Mouse (Mus musculus) hindbrain, embryonic 14.5 days (tissue): ENCODE measurements around the gene Nr2f6. TPM values are rescaled to one million over a fixed set of nuclear protein-coding genes. Genes with fewer than 3 reads are reported as not detected.

Experiments used
- ATAC-seq: fragments of 200-750 bp; cut with Nextera tagmentation; 2 replicates; pipeline ENCODE4 v1.8.0; 2017; ENCODE audit warnings: moderate number of reproducible peaks, mild to moderate bottlenecking, moderate TSS enrichment, moderate library complexity; ENCODE audit not compliant: low FRiP score
- DNase-seq: peaks from one replicate; pipeline ENCODE4 v3.0.0-alpha.2; 2015; ENCODE audit warnings: low spot score
- H3K27ac ChIP-seq: fragments of 300-500 bp; sonication (generic); 2 replicates; pipeline ENCODE4 v1.5.1; 2014; ENCODE audit warnings: mild to moderate bottlenecking, moderate library complexity
- H3K27me3 ChIP-seq: fragments of 300-500 bp; sonication (generic); 2 replicates; pipeline ENCODE4 v1.6.1; 2014; ENCODE audit warnings: mild to moderate bottlenecking, low read length, mixed read lengths; ENCODE audit not compliant: control insufficient read depth, insufficient read depth
- H3K36me3 ChIP-seq: fragments of 300-500 bp; sonication (generic); replicated peaks from 2 replicates; pipeline ENCODE4 v1.6.1; 2014; ENCODE audit not compliant: control insufficient read depth, insufficient read depth
- H3K4me1 ChIP-seq: fragments of 300-500 bp; sonication (generic); replicated peaks from 2 replicates; pipeline ENCODE4 v1.6.1; 2014; ENCODE audit warnings: antibody characterized with exemption, low read length, mixed read lengths; ENCODE audit not compliant: control insufficient read depth, insufficient read depth
- H3K4me2 ChIP-seq: fragments of 300-500 bp; sonication (generic); replicated peaks from 2 replicates; pipeline ENCODE4 v1.6.1; 2014; ENCODE audit warnings: mild to moderate bottlenecking, moderate library complexity
- H3K4me3 ChIP-seq: fragments of 300-500 bp; sonication (generic); replicated peaks from 2 replicates; pipeline ENCODE4 v1.5.1; 2014; ENCODE audit warnings: mild to moderate bottlenecking, low read length
- H3K9ac ChIP-seq: fragments of 300-500 bp; sonication (generic); 2 replicates; pipeline ENCODE4 v1.6.1; 2014
- H3K9me3 ChIP-seq: fragments of 300-500 bp; sonication (generic); 2 replicates; pipeline ENCODE4 v1.6.1; 2016; ENCODE audit warnings: low read length; ENCODE audit not compliant: control insufficient read depth
- WGBS: fragments of 180-500 bp; shearing (Covaris S2); extraction: QIAGEN DNeasy Blood & Tissue Kit; methylation state at CpG from one replicate; pipeline ENCODE4 v1.1.7; 2014; 5-methylcytosine and 5-hydroxymethylcytosine counted together
- polyA plus RNA-seq: library from polyadenylated mRNA; unstranded; fragments of >200 nt; fragmentation: Nextera tagmentation; extraction: Ambion mirVana; gene quantifications from 2 replicates; pipeline ENCODE4 v1.2.1, GENCODE M21; 2014

Gene Nr2f6
- polyA plus RNA-seq, 1 experiment from 2014 or later, result 35.9 TPM

GRCm38 (mm10) chr8:71394481-71394880 lies 12.7 kb upstream of the Nr2f6 start:
- Histone ChIP-seq H3K9ac (no peak overlapping the region), H3K27me3 (no peaks in the 10 kb centered on the region), H3K4me1 (peaks cover 11% of the 10 kb centered on the region; the same call in 1 of the 2 replicates), H3K4me3 (no peak overlapping the region), H3K9me3 (no peaks in the 10 kb centered on the region), H3K4me2 (no peak overlapping the region), H3K27ac (no peak overlapping the region), H3K36me3 (peaks cover 12% of the 10 kb centered on the region)
- DNase-seq, result no peak
- WGBS, result 78% methylated on average over 7 of the region's 7 CpGs
- no peak for ATAC-seq

- Histone ChIP-seq H3K27ac (no peak overlapping the region), H3K27me3 (no peaks in the 10 kb centered on the region), H3K9ac (no peak overlapping the region), H3K4me1 (peaks cover 11% of the 10 kb centered on the region; the same call in 1 of the 2 replicates), H3K9me3 (no peaks in the 10 kb centered on the region), H3K4me2 (no peak overlapping the region), H3K4me3 (no peak overlapping the region), H3K36me3 (no peaks in the 10 kb centered on the region)
- 21% methylated on average over 3 of the region's 3 CpGs for WGBS
- ATAC-seq (no peak), DNase-seq (no peak)
Observed at GRCm38 (mm10) chr8:71392871-71393270, 11.1 kb upstream of the Nr2f6 start.

- Histone ChIP-seq H3K4me2 (no peak overlapping the region), H3K4me3 (no peak overlapping the region), H3K27ac (no peak overlapping the region), H3K4me1 (peaks cover 6% of the 10 kb centered on the region; the same call in 1 of the 2 replicates), H3K27me3 (no peaks in the 10 kb centered on the region), H3K9me3 (no peaks in the 10 kb centered on the region), H3K9ac (no peak overlapping the region), H3K36me3 (no peaks in the 10 kb centered on the region)
- 71% methylated on average over 5 of the region's 5 CpGs for WGBS
- DNase-seq (no peak), ATAC-seq (no peak)
Observed at GRCm38 (mm10) chr8:71392391-71392790, 10.6 kb upstream of the Nr2f6 start.

GRCm38 (mm10) chr8:71391696-71392095 lies 9.9 kb upstream of the Nr2f6 start:
- Histone ChIP-seq H3K27me3 (no peaks in the 10 kb centered on the region), H3K9me3 (no peaks in the 10 kb centered on the region), H3K36me3 (no peaks in the 10 kb centered on the region), H3K4me3 (no peak overlapping the region), H3K4me2 (no peak overlapping the region), H3K27ac (no peak overlapping the region), H3K4me1 (peaks cover 3% of the 10 kb centered on the region; the same call in 1 of the 2 replicates), H3K9ac (no peak overlapping the region)
- ATAC-seq (no peak), DNase-seq (no peak)
- 88% methylated on average over 2 of the region's 2 CpGs for WGBS

GRCm38 (mm10) chr8:71388267-71388666 lies 6.5 kb upstream of the Nr2f6 start:
- no peak for ATAC-seq
- Histone ChIP-seq H3K4me2 (no peak overlapping the region), H3K4me3 (no peak overlapping the region), H3K27ac (no peak overlapping the region), H3K27me3 (no peaks in the 10 kb centered on the region), H3K9me3 (no peaks in the 10 kb centered on the region), H3K36me3 (no peaks in the 10 kb centered on the region), H3K9ac (no peak overlapping the region), H3K4me1 (no peaks in the 10 kb centered on the region; the same call in 1 of the 2 replicates)
- DNase-seq, result no peak
- 79% methylated on average over 1 of the region's 1 CpGs for WGBS

- ATAC-seq, result no peak
- Histone ChIP-seq H3K4me1 (peaks cover 8% of the 10 kb centered on the region), H3K27me3 (no peaks in the 10 kb centered on the region), H3K4me3 (no peak overlapping the region), H3K27ac (no peak overlapping the region), H3K36me3 (no peaks in the 10 kb centered on the region), H3K9ac (no peak overlapping the region), H3K9me3 (no peaks in the 10 kb centered on the region), H3K4me2 (no peak overlapping the region)
- WGBS, result 82% methylated on average over 12 of the region's 12 CpGs
- DNase-seq, result no peak
Observed at GRCm38 (mm10) chr8:71385212-71385835, 3.6 kb upstream of the Nr2f6 start.

GRCm38 (mm10) chr8:71383860-71384259 lies 2.1 kb upstream of the Nr2f6 start:
- H3K4me3 ChIP-seq, result no peak overlapping the region
- ATAC-seq (no peak), DNase-seq (no peak)
- no peak overlapping the region for H3K9ac ChIP-seq
- 48% methylated on average over 3 of the region's 3 CpGs for WGBS
- H3K9me3 ChIP-seq, result no peaks in the 10 kb centered on the region
- H3K36me3 ChIP-seq, result no peaks in the 10 kb centered on the region
- no peak overlapping the region for H3K27ac ChIP-seq
- no peak overlapping the region for H3K4me2 ChIP-seq
- H3K27me3 ChIP-seq, result no peaks in the 10 kb centered on the region
- H3K4me1 ChIP-seq, result peaks cover 23% of the 10 kb centered on the region

- no peak overlapping the region for H3K4me3 ChIP-seq
- H3K9ac ChIP-seq, result peak overlapping the region; percentile 83; the same call in 1 of the 2 replicates
- H3K4me2 ChIP-seq, result no peak overlapping the region
- H3K4me1 ChIP-seq, result peaks cover 27% of the 10 kb centered on the region
- no peak overlapping the region for H3K27ac ChIP-seq
- H3K27me3 ChIP-seq, result no peaks in the 10 kb centered on the region
- no peaks in the 10 kb centered on the region for H3K36me3 ChIP-seq
- 10% methylated on average over 12 of the region's 12 CpGs for WGBS
- no peak for ATAC-seq
- no peak for DNase-seq
- H3K9me3 ChIP-seq, result no peaks in the 10 kb centered on the region
Observed at GRCm38 (mm10) chr8:71383396-71383795, 1.6 kb upstream of the Nr2f6 start.

- Histone ChIP-seq H3K27ac (peak overlapping the region; percentile 88), H3K4me2 (peak overlapping the region; percentile 100), H3K4me1 (peaks cover 30% of the 10 kb centered on the region), H3K9me3 (no peaks in the 10 kb centered on the region), H3K27me3 (no peaks in the 10 kb centered on the region), H3K36me3 (no peaks in the 10 kb centered on the region), H3K4me3 (peak overlapping the region; percentile 78), H3K9ac (peak overlapping the region; percentile 83)
- 2% methylated on average over 52 of the region's 80 CpGs for WGBS
- ATAC-seq (peak; percentile 82), DNase-seq (peak; percentile 79)
Observed at GRCm38 (mm10) chr8:71381971-71382961, 506 bp upstream of the Nr2f6 start.
